Mouse (Mus musculus) intestine, embryonic 16.5 days (tissue): ENCODE data around the gene Ramp1. TPM values are rescaled to one million over a fixed set of nuclear protein-coding genes. Genes with fewer than 3 reads are reported as not detected.

Source experiments
- ATAC-seq: fragments of 200-750 bp; cut with Nextera tagmentation; 2 replicates; pipeline ENCODE4 v1.8.0; 2017; ENCODE audit warnings: moderate TSS enrichment, moderate library complexity
- H3K27ac ChIP-seq: fragments of 300-500 bp; sonication (generic); 2 replicates; pipeline ENCODE4 v1.5.1; 2014; ENCODE audit warnings: mild to moderate bottlenecking, low read length
- H3K27me3 ChIP-seq: fragments of 300-500 bp; sonication (generic); replicated peaks from 2 replicates; pipeline ENCODE4 v1.6.1; 2014; ENCODE audit warnings: low read length, control low read depth, mixed read lengths; ENCODE audit not compliant: control insufficient read depth, insufficient read depth
- H3K36me3 ChIP-seq: fragments of 300-500 bp; sonication (generic); 2 replicates; pipeline ENCODE4 v1.6.1; 2014; ENCODE audit warnings: low read length, control low read depth; ENCODE audit not compliant: control insufficient read depth, insufficient read depth
- H3K4me1 ChIP-seq: fragments of 300-500 bp; sonication (generic); 2 replicates; pipeline ENCODE4 v1.6.1; 2014; ENCODE audit warnings: low read length, control low read depth, mixed read lengths; ENCODE audit not compliant: control insufficient read depth, insufficient read depth
- H3K4me2 ChIP-seq: fragments of 300-500 bp; sonication (generic); 2 replicates; pipeline ENCODE4 v1.6.1; 2014; ENCODE audit warnings: low read depth, low read length, control low read depth
- H3K4me3 ChIP-seq: fragments of 300-500 bp; sonication (generic); 2 replicates; pipeline ENCODE4 v1.5.1; 2014; ENCODE audit warnings: mild to moderate bottlenecking, low read length
- H3K9ac ChIP-seq: fragments of 300-500 bp; sonication (generic); 2 replicates; pipeline ENCODE4 v1.6.1; 2014; ENCODE audit warnings: low read depth, low read length
- H3K9me3 ChIP-seq: fragments of 300-500 bp; sonication (generic); 2 replicates; pipeline ENCODE4 v1.6.1; 2016; ENCODE audit warnings: low read length, control low read depth; ENCODE audit not compliant: control insufficient read depth
- WGBS: fragments of 180-500 bp; shearing (Covaris S2); extraction: QIAGEN DNeasy Blood & Tissue Kit; methylation state at CpG from one replicate; pipeline ENCODE4 v1.1.7; 2014; 5-methylcytosine and 5-hydroxymethylcytosine counted together
- polyA plus RNA-seq: library from polyadenylated mRNA; unstranded; fragments of >200 nt; fragmentation: Nextera tagmentation; extraction: Ambion mirVana; gene quantifications from 2 replicates; pipeline ENCODE4 v1.2.1, GENCODE M21; 2015

The Ramp1 gene
- polyA plus RNA-seq, 1 experiment from 2014 or later: 11.9 TPM

DNA sequence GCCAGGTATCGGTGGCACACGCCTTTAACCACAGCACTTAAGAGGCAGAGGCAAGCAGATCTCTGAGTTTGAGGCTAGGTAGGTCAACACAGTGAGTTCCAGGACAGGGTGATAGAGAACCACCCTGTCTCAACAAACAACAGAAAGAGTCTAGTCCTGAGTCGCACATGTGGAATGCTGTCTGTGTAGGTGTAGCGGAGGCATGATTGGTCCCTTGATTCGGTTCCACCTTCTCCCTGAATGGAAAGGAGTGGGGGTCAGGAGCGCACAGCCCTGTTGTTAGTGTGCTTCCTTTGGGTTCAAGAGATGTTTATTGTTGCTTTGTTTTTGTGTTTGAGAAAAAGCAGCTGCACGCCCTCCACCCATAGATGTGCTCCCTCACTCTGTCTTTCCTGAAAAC is 82.9 kb downstream of the Ramp1 start:
- H3K9me3 ChIP-seq: no peaks in the 10 kb centered on the region
- no peaks in the 10 kb centered on the region for H3K27me3 ChIP-seq
- no peaks in the 10 kb centered on the region for H3K36me3 ChIP-seq
- H3K4me2 ChIP-seq: no peak overlapping the region
- no peak overlapping the region for H3K27ac ChIP-seq
- H3K4me3 ChIP-seq: no peak overlapping the region
- ATAC-seq: no peak
- H3K4me1 ChIP-seq: no peaks in the 10 kb centered on the region
- H3K9ac ChIP-seq: no peak overlapping the region
- 90% methylated on average over 7 of the region's 7 CpGs for WGBS

DNA sequence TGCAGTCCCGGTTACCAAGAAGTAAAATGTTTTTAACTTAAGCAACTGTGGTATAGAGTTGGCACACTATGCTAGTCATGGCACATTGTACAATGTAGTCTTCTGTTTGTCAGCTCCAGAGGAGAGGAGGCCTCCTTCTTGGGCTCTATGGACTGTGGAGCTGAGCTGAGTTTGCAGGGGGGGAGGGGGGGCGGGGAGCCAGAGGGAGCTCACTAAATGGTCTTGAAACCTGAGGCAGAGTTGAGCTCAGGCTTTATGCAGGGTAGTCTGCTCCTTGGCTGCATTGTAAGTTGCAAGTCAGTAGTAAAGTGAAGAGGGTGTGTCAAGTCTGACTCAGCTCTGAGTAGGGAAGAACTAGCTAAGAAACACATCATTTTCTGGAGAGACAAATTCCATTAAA is 92.6 kb downstream of the Ramp1 start:
- H3K4me3 ChIP-seq: no peak overlapping the region
- H3K9me3 ChIP-seq: no peaks in the 10 kb centered on the region
- no peaks in the 10 kb centered on the region for H3K4me1 ChIP-seq
- no peak overlapping the region for H3K27ac ChIP-seq
- no peak overlapping the region for H3K9ac ChIP-seq
- H3K36me3 ChIP-seq: no peaks in the 10 kb centered on the region
- 85% methylated on average over 2 of the region's 2 CpGs for WGBS
- ATAC-seq: no peak
- no peak overlapping the region for H3K4me2 ChIP-seq
- H3K27me3 ChIP-seq: no peaks in the 10 kb centered on the region

Other genes with a start within 250 kb of the Ramp1 start
- gene Prlh, start 226.7 kb upstream of the Ramp1 start, polyA plus RNA-seq: not detected in 2 replicates
- 62.2 and 69.3 TPM in 2 replicates for gene Rab17, start 210.2 kb upstream of the Ramp1 start, polyA plus RNA-seq
- 69.2 and 73.7 TPM in 2 replicates for gene Lrrfip1, start 181.1 kb upstream of the Ramp1 start, polyA plus RNA-seq
- 0.44 and 0.53 TPM in 2 replicates for gene Rbm44, start 34.7 kb upstream of the Ramp1 start, polyA plus RNA-seq
- 58.5 and 68.8 TPM in 2 replicates for gene Ube2f, start 70.5 kb downstream of the Ramp1 start, polyA plus RNA-seq
- gene Scly, start 118.5 kb downstream of the Ramp1 start, polyA plus RNA-seq: 27.4 and 28.6 TPM in 2 replicates
- gene Espnl, start 142.3 kb downstream of the Ramp1 start, polyA plus RNA-seq: 0.07 and 0.09 TPM in 2 replicates
- 0.37 and 0.38 TPM in 2 replicates for gene Klhl30, start 171.2 kb downstream of the Ramp1 start, polyA plus RNA-seq
- gene Erfe, start 186.6 kb downstream of the Ramp1 start, polyA plus RNA-seq: 7.1 and 9.0 TPM in 2 replicates
- 102 and 112 TPM in 2 replicates for gene Ilkap, start 219.0 kb downstream of the Ramp1 start, polyA plus RNA-seq
- gene Hes6, start 234.2 kb downstream of the Ramp1 start, polyA plus RNA-seq: 98.7 and 105 TPM in 2 replicates